Mouse (Mus musculus): Measurements from ENCODE around the gene Tent4b. TPM values are rescaled to one million over a fixed set of nuclear protein-coding genes. Genes with fewer than 3 reads are reported as not detected.

Gene Tent4b
- polyA plus RNA-seq, 1 experiment from 2014 or later = 16.0 TPM

- Histone ChIP-seq H3K9me3 (ENCODE audit: control insufficient read depth, low read length) (no peaks in the 10 kb centered on the region), H3K9ac (replicated peaks; ENCODE audit: low read length) (no peak overlapping the region), H3K36me3 (ENCODE audit: control insufficient read depth, insufficient read depth, low read length) (no peaks in the 10 kb centered on the region), H3K27me3 (ENCODE audit: control insufficient read depth, insufficient read depth, low read length) (no peaks in the 10 kb centered on the region), H3K4me1 (ENCODE audit: control insufficient read depth, insufficient read depth, low read length) (no peaks in the 10 kb centered on the region), H3K4me3 (replicated peaks; ENCODE audit: low read depth, low read length) (no peak overlapping the region), H3K4me2 (ENCODE audit: low read length) (no peak overlapping the region), H3K27ac (replicated peaks; ENCODE audit: low read depth, low read length) (no peak overlapping the region)
- DNase-seq = no peak
- no peak for ATAC-seq (ENCODE audit: low FRiP score, low TSS enrichment)
- 64% methylated on average over 1 of the region's 1 CpGs for WGBS
Measured at GRCm38 (mm10) chr8:88289901-88290300, 90.9 kb downstream of the Tent4b start.

- ATAC-seq (ENCODE audit: low FRiP score, low TSS enrichment) = no peak
- Histone ChIP-seq H3K36me3 (ENCODE audit: control insufficient read depth, insufficient read depth, low read length) (no peaks in the 10 kb centered on the region), H3K27ac (replicated peaks; ENCODE audit: low read depth, low read length) (no peak overlapping the region), H3K27me3 (ENCODE audit: control insufficient read depth, insufficient read depth, low read length) (no peaks in the 10 kb centered on the region), H3K4me1 (ENCODE audit: control insufficient read depth, insufficient read depth, low read length) (no peaks in the 10 kb centered on the region), H3K4me2 (ENCODE audit: low read length) (no peak overlapping the region), H3K9me3 (ENCODE audit: control insufficient read depth, low read length) (no peaks in the 10 kb centered on the region), H3K4me3 (replicated peaks; ENCODE audit: low read depth, low read length) (no peak overlapping the region), H3K9ac (replicated peaks; ENCODE audit: low read length) (no peak overlapping the region)
- WGBS = 90% methylated on average over 13 of the region's 13 CpGs
- no peak for DNase-seq
Measured at GRCm38 (mm10) chr8:88290326-88291304, 91.6 kb downstream of the Tent4b start.

- H3K9me3 ChIP-seq (ENCODE audit: control insufficient read depth, low read length) = no peaks in the 10 kb centered on the region
- no peaks in the 10 kb centered on the region for H3K36me3 ChIP-seq (ENCODE audit: control insufficient read depth, insufficient read depth, low read length)
- ATAC-seq (ENCODE audit: low FRiP score, low TSS enrichment) (no peak), DNase-seq (no peak)
- H3K9ac ChIP-seq (replicated peaks; ENCODE audit: low read length) = no peak overlapping the region
- no peak overlapping the region for H3K27ac ChIP-seq (replicated peaks; ENCODE audit: low read depth, low read length)
- no peaks in the 10 kb centered on the region for H3K4me1 ChIP-seq (ENCODE audit: control insufficient read depth, insufficient read depth, low read length)
- H3K4me3 ChIP-seq (replicated peaks; ENCODE audit: low read depth, low read length) = no peak overlapping the region
- no peaks in the 10 kb centered on the region for H3K27me3 ChIP-seq (ENCODE audit: control insufficient read depth, insufficient read depth, low read length)
- no peak overlapping the region for H3K4me2 ChIP-seq (ENCODE audit: low read length)
- 92% methylated on average over 11 of the region's 11 CpGs for WGBS
Measured at GRCm38 (mm10) chr8:88291305-88291690, 92.3 kb downstream of the Tent4b start.

- Histone ChIP-seq H3K4me3 (replicated peaks; ENCODE audit: low read depth, low read length) (no peak overlapping the region), H3K4me2 (ENCODE audit: low read length) (no peak overlapping the region), H3K9me3 (ENCODE audit: control insufficient read depth, low read length) (no peaks in the 10 kb centered on the region), H3K4me1 (ENCODE audit: control insufficient read depth, insufficient read depth, low read length) (no peaks in the 10 kb centered on the region), H3K27ac (replicated peaks; ENCODE audit: low read depth, low read length) (no peak overlapping the region), H3K36me3 (ENCODE audit: control insufficient read depth, insufficient read depth, low read length) (no peaks in the 10 kb centered on the region), H3K27me3 (ENCODE audit: control insufficient read depth, insufficient read depth, low read length) (no peaks in the 10 kb centered on the region), H3K9ac (replicated peaks; ENCODE audit: low read length) (no peak overlapping the region)
- 86% methylated on average over 3 of the region's 3 CpGs for WGBS
- no peak for ATAC-seq (ENCODE audit: low FRiP score, low TSS enrichment)
- no peak for DNase-seq
Measured at GRCm38 (mm10) chr8:88292926-88293325, 93.9 kb downstream of the Tent4b start.

- no peaks in the 10 kb centered on the region for H3K36me3 ChIP-seq (ENCODE audit: control insufficient read depth, insufficient read depth, low read length)
- DNase-seq (no peak), ATAC-seq (ENCODE audit: low FRiP score, low TSS enrichment) (no peak)
- no peak overlapping the region for H3K27ac ChIP-seq (replicated peaks; ENCODE audit: low read depth, low read length)
- H3K4me1 ChIP-seq (ENCODE audit: control insufficient read depth, insufficient read depth, low read length) = no peaks in the 10 kb centered on the region
- no peak overlapping the region for H3K4me3 ChIP-seq (replicated peaks; ENCODE audit: low read depth, low read length)
- H3K4me2 ChIP-seq (ENCODE audit: low read length) = no peak overlapping the region
- H3K9ac ChIP-seq (replicated peaks; ENCODE audit: low read length) = no peak overlapping the region
- WGBS = 92% methylated on average over 9 of the region's 9 CpGs
- H3K9me3 ChIP-seq (ENCODE audit: control insufficient read depth, low read length) = no peaks in the 10 kb centered on the region
- H3K27me3 ChIP-seq (ENCODE audit: control insufficient read depth, insufficient read depth, low read length) = no peaks in the 10 kb centered on the region
Measured at GRCm38 (mm10) chr8:88293590-88294356, 94.8 kb downstream of the Tent4b start.

GRCm38 (mm10) chr8:88294977-88295376, 96.0 kb downstream of the Tent4b start:
- WGBS = 93% methylated on average over 2 of the region's 2 CpGs
- DNase-seq (no peak), ATAC-seq (ENCODE audit: low FRiP score, low TSS enrichment) (no peak)
- Histone ChIP-seq H3K36me3 (ENCODE audit: control insufficient read depth, insufficient read depth, low read length) (no peaks in the 10 kb centered on the region), H3K4me1 (ENCODE audit: control insufficient read depth, insufficient read depth, low read length) (no peaks in the 10 kb centered on the region), H3K4me3 (replicated peaks; ENCODE audit: low read depth, low read length) (no peak overlapping the region), H3K4me2 (ENCODE audit: low read length) (no peak overlapping the region), H3K9ac (replicated peaks; ENCODE audit: low read length) (no peak overlapping the region), H3K27me3 (ENCODE audit: control insufficient read depth, insufficient read depth, low read length) (no peaks in the 10 kb centered on the region), H3K27ac (replicated peaks; ENCODE audit: low read depth, low read length) (no peak overlapping the region), H3K9me3 (ENCODE audit: control insufficient read depth, low read length) (no peaks in the 10 kb centered on the region)

- Histone ChIP-seq H3K9me3 (ENCODE audit: control insufficient read depth, low read length) (no peaks in the 10 kb centered on the region), H3K27me3 (ENCODE audit: control insufficient read depth, insufficient read depth, low read length) (no peaks in the 10 kb centered on the region), H3K4me2 (ENCODE audit: low read length) (no peak overlapping the region), H3K4me1 (ENCODE audit: control insufficient read depth, insufficient read depth, low read length) (peaks cover 5% of the 10 kb centered on the region; the same call in 1 of the 2 replicates), H3K36me3 (ENCODE audit: control insufficient read depth, insufficient read depth, low read length) (no peaks in the 10 kb centered on the region), H3K9ac (replicated peaks; ENCODE audit: low read length) (no peak overlapping the region), H3K27ac (replicated peaks; ENCODE audit: low read depth, low read length) (no peak overlapping the region), H3K4me3 (replicated peaks; ENCODE audit: low read depth, low read length) (no peak overlapping the region)
- ATAC-seq (ENCODE audit: low FRiP score, low TSS enrichment) (no peak), DNase-seq (no peak)
- WGBS = 73% methylated on average over 12 of the region's 12 CpGs
Measured at GRCm38 (mm10) chr8:88297976-88298732, 99.1 kb downstream of the Tent4b start.

- WGBS = 89% methylated on average over 10 of the region's 10 CpGs
- Histone ChIP-seq H3K4me1 (ENCODE audit: control insufficient read depth, insufficient read depth, low read length) (peaks cover 5% of the 10 kb centered on the region; the same call in 1 of the 2 replicates), H3K4me2 (ENCODE audit: low read length) (no peak overlapping the region), H3K27me3 (ENCODE audit: control insufficient read depth, insufficient read depth, low read length) (no peaks in the 10 kb centered on the region), H3K9me3 (ENCODE audit: control insufficient read depth, low read length) (no peaks in the 10 kb centered on the region), H3K27ac (replicated peaks; ENCODE audit: low read depth, low read length) (no peak overlapping the region), H3K36me3 (ENCODE audit: control insufficient read depth, insufficient read depth, low read length) (no peaks in the 10 kb centered on the region), H3K9ac (replicated peaks; ENCODE audit: low read length) (no peak overlapping the region), H3K4me3 (replicated peaks; ENCODE audit: low read depth, low read length) (no peak overlapping the region)
- DNase-seq (no peak), ATAC-seq (ENCODE audit: low FRiP score, low TSS enrichment) (no peak)
Measured at GRCm38 (mm10) chr8:88298733-88299103, 99.7 kb downstream of the Tent4b start.
